Mouse (Mus musculus) erythroblast, embryonic 14.5 days (primary cell): ENCODE measurements around the gene Tent5c.

Experiments
- GATA1 ChIP-seq: IDR thresholded peaks from 2 replicates; pipeline ENCODE4 v1.6.1; 2012; ENCODE audit warnings: low read length, inconsistent platforms, mixed read lengths
- TAL1 ChIP-seq: IDR thresholded peaks from 3 replicates; pipeline ENCODE4 v1.6.1; 2012; ENCODE audit warnings: low read length, inconsistent platforms, mixed read lengths

GRCm38 (mm10) chr3:100474536-100474935 is 14.6 kb downstream of the Tent5c start:
- TF ChIP-seq TAL1 (no peak), GATA1 (no peak)
